Mouse (Mus musculus) subcutaneous adipose tissue, adult 2 months (tissue): ENCODE results near the gene Usp33. TPM values are rescaled to one million over a fixed set of nuclear protein-coding genes. Genes with fewer than 3 reads are reported as not detected.

ENCODE experiments used
- polyA plus RNA-seq: library from polyadenylated mRNA; depleted of rRNA; stranded (reverse); fragments of >200 nt; gene quantifications from 2 replicates; pipeline ENCODE4 v1.2.3, GENCODE M21; 2012; ENCODE audit warnings: low replicate concordance; rRNA removed

The Usp33 gene
- 18.1 and 24.7 TPM in 2 replicates for polyA plus RNA-seq

GRCm38 (mm10) chr3:152345732-152346632, at the start of gene Usp33:
TSS of gene Usp33 (plus strand) at chr3:152346478.

GRCm38 (mm10) chr3:152339862-152340557, 6.3 kb upstream of the Usp33 start, which contains the start of gene Miga1:
TSS of gene Miga1 (minus strand) at chr3:152340407.

GRCm38 (mm10) chr3:152395350-152396277, 49.3 kb downstream of the Usp33 start, which contains the start of gene Zzz3:
TSS of gene Zzz3 (plus strand) at chr3:152395473.

Other genes with a start within 250 kb of the Usp33 start
- gene Gipc2, start 180.2 kb upstream of the Usp33 start, polyA plus RNA-seq, result 0.21 and 2.6 TPM in 2 replicates
- 9.9 and 11.0 TPM in 2 replicates for gene Dnajb4, start 136.2 kb upstream of the Usp33 start, polyA plus RNA-seq
- 53.2 and 126 TPM in 2 replicates for gene Fubp1, start 136.1 kb upstream of the Usp33 start, polyA plus RNA-seq
- 0.33 and 0.93 TPM in 2 replicates for gene Nexn, start 80.1 kb upstream of the Usp33 start, polyA plus RNA-seq
- 1.6 and 9.1 TPM in 2 replicates for gene Miga1, start 6.1 kb upstream of the Usp33 start, polyA plus RNA-seq
- 18.0 and 31.7 TPM in 2 replicates for gene Zzz3, start 49.0 kb downstream of the Usp33 start, polyA plus RNA-seq